ENCODE assay signal across 13 mouse cellular contexts in the genomic region with DNA sequence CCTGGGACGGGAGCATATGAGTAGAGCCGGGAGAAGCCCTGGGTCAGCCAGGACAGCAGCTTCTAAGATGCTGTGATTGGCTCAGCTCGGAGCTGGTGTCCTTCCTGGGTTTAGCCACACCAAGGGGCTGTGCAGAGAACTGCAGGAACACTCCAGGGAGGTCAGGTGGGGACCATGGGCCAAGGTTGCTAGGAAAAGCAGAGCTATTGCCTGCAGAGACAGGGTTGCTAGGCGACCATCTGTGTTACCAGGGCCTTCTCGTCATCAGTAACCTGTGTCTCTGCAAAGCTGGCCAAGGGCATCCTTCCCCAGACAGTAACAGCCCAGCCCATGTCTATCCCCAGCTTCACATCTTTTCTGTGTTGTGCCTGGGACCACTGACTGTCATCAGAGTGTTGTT. TPM values are rescaled to one million over a fixed set of nuclear protein-coding genes. Genes with fewer than 3 reads are reported as not detected.
DNase-seq lines count a peak whose midpoint lies in the region; ATAC-seq lines count a peak whose summit lies in the region.
"Had no signal": no experiment of that assay in that cellular context is flagged by ENCODE, and none has a peak within 500 bp of the region (broad histone marks: within the 10 kb centered on the region; RNA-seq: fewer than 3 reads in every experiment).

No protein-coding gene starts in this region.

- no peak overlapping the region for H3K4me2 ChIP-seq in forebrain, embryonic 12.5 days
- H3K4me2 ChIP-seq in forebrain, embryonic 11.5 days (ENCODE audit: low read depth, low read length, severe bottlenecking), result no peak overlapping the region
- no peak overlapping the region for H3K4me2 ChIP-seq in hindbrain, embryonic 14.5 days (replicated peaks)
- no peak overlapping the region for H3K4me2 ChIP-seq in neural tube, embryonic 15.5 days
- H3K4me2 ChIP-seq: limb, embryonic 15.5 days had no signal

- no peak overlapping the region for H3K9ac ChIP-seq in forebrain, embryonic 12.5 days
- no peak overlapping the region for H3K9ac ChIP-seq in forebrain, embryonic 11.5 days (ENCODE audit: low read length)
- H3K9ac ChIP-seq in hindbrain, embryonic 14.5 days, result no peak overlapping the region
- H3K9ac ChIP-seq in neural tube, embryonic 15.5 days (replicated peaks), result no peak overlapping the region; the same call in 1 of the 2 replicates
- H3K9ac ChIP-seq: limb, embryonic 15.5 days had no signal

- ATAC-seq in forebrain, embryonic 12.5 days (ENCODE audit: low FRiP score), result 0 out of 2 replicates have a peak, but pooled peaks have one; percentile 61
- ATAC-seq in forebrain, embryonic 11.5 days (replicated peaks; ENCODE audit: low FRiP score), result no peak
- ATAC-seq in hindbrain, embryonic 14.5 days (ENCODE audit: low FRiP score), result peak; percentile 68; the same call in 1 of the 2 replicates
- ATAC-seq in neural tube, embryonic 15.5 days (ENCODE audit: low FRiP score), result peak; percentile 68
- ATAC-seq: activated CD4-positive, CD25-positive, alpha-beta regulatory T cell, adult 4 months had no signal

- H3K4me1 ChIP-seq in forebrain, embryonic 12.5 days, result peaks cover 3% of the 10 kb centered on the region; the same call in 1 of the 2 replicates
- no peaks in the 10 kb centered on the region for H3K4me1 ChIP-seq in forebrain, embryonic 11.5 days (replicated peaks; ENCODE audit: control insufficient read depth, insufficient read depth, low read length)
- H3K4me1 ChIP-seq in hindbrain, embryonic 14.5 days (replicated peaks; ENCODE audit: control insufficient read depth, insufficient read depth, low read length), result peaks cover 7% of the 10 kb centered on the region; the same call in 1 of the 2 replicates
- H3K4me1 ChIP-seq in neural tube, embryonic 15.5 days, result peaks cover 8% of the 10 kb centered on the region
- H3K4me1 ChIP-seq: limb, embryonic 15.5 days had no signal

- H3K4me3 ChIP-seq in forebrain, embryonic 12.5 days (replicated peaks), result no peak overlapping the region
- no peak overlapping the region for H3K4me3 ChIP-seq in forebrain, embryonic 11.5 days (ENCODE audit: low read depth, low read length)
- no peak overlapping the region for H3K4me3 ChIP-seq in hindbrain, embryonic 14.5 days (replicated peaks; ENCODE audit: low read length)
- H3K4me3 ChIP-seq in neural tube, embryonic 15.5 days (replicated peaks), result no peak overlapping the region
- H3K4me3 ChIP-seq: limb, embryonic 15.5 days had no signal

- DNase-seq in forebrain, embryonic 11.5 days (ENCODE audit: low spot score), result no peak
- peak; percentile 34 for DNase-seq in layer of hippocampus, adult 9-11 months
- DNase-seq in layer of hippocampus, adult 9-10 months (ENCODE audit: low spot score), result no peak
- no peak for DNase-seq in hindbrain, embryonic 14.5 days (ENCODE audit: low spot score)
- no peak for DNase-seq in spleen, adult 18-20 months
- no peak for DNase-seq in thymus, postnatal 14 days
- DNase-seq: gastrocnemius, postnatal 36 days; kidney, adult 2 months had no signal

- H3K27me3 ChIP-seq in forebrain, embryonic 12.5 days, result no peaks in the 10 kb centered on the region
- H3K27me3 ChIP-seq in forebrain, embryonic 11.5 days (ENCODE audit: control insufficient read depth, insufficient read depth, low read length), result no peaks in the 10 kb centered on the region
- no peaks in the 10 kb centered on the region for H3K27me3 ChIP-seq in hindbrain, embryonic 14.5 days (ENCODE audit: control insufficient read depth, insufficient read depth, low read length)
- no peaks in the 10 kb centered on the region for H3K27me3 ChIP-seq in neural tube, embryonic 15.5 days (replicated peaks)
- H3K27me3 ChIP-seq: limb, embryonic 15.5 days had no signal

- 61% methylated on average over 5 of the region's 5 CpGs for WGBS in forebrain, embryonic 12.5 days
- WGBS in forebrain, embryonic 11.5 days, result 69% methylated on average over 5 of the region's 5 CpGs
- WGBS in hindbrain, embryonic 14.5 days, result 58% methylated on average over 5 of the region's 5 CpGs
- whole genome bisulfite sequencing in neural tube, embryonic 15.5 days, result 62% methylated on average over 5 of the region's 5 CpGs

- H3K27ac ChIP-seq in forebrain, embryonic 12.5 days, result no peak overlapping the region
- no peak overlapping the region for H3K27ac ChIP-seq in forebrain, embryonic 11.5 days (ENCODE audit: low read depth, low read length)
- no peak overlapping the region for H3K27ac ChIP-seq in hindbrain, embryonic 14.5 days
- no peak overlapping the region for H3K27ac ChIP-seq in neural tube, embryonic 15.5 days (replicated peaks)
- H3K27ac ChIP-seq: limb, embryonic 15.5 days had no signal

- no peaks in the 10 kb centered on the region for H3K9me3 ChIP-seq in forebrain, embryonic 12.5 days
- no peaks in the 10 kb centered on the region for H3K9me3 ChIP-seq in forebrain, embryonic 11.5 days (ENCODE audit: control insufficient read depth, low read length)
- no peaks in the 10 kb centered on the region for H3K9me3 ChIP-seq in hindbrain, embryonic 14.5 days (ENCODE audit: control insufficient read depth, low read length)
- H3K9me3 ChIP-seq in neural tube, embryonic 15.5 days (replicated peaks), result no peaks in the 10 kb centered on the region
- H3K9me3 ChIP-seq: G1E; limb, embryonic 15.5 days had no signal

- H3K36me3 ChIP-seq in forebrain, embryonic 12.5 days (replicated peaks), result no peaks in the 10 kb centered on the region
- H3K36me3 ChIP-seq in forebrain, embryonic 11.5 days (ENCODE audit: control insufficient read depth, insufficient read depth, low read length), result no peaks in the 10 kb centered on the region
- H3K36me3 ChIP-seq in hindbrain, embryonic 14.5 days (replicated peaks; ENCODE audit: control insufficient read depth, insufficient read depth), result no peaks in the 10 kb centered on the region
- no peaks in the 10 kb centered on the region for H3K36me3 ChIP-seq in neural tube, embryonic 15.5 days
- H3K36me3 ChIP-seq: G1E; limb, embryonic 15.5 days had no signal

RNA-seq across cellular contexts. Expression of a gene that starts 24.9 kb away (rescaled TPM):
- polyA plus RNA-seq in forebrain, embryonic 12.5 days (2016; fragmentation: Nextera tagmentation; extraction: Ambion mirVana), result 0.38 and 0.40 TPM in 2 replicates
- polyA plus RNA-seq in forebrain, embryonic 11.5 days (2014; fragmentation: Nextera tagmentation; extraction: Ambion mirVana), result 0.17 and 0.33 TPM in 2 replicates
- polyA plus RNA-seq in hindbrain, embryonic 14.5 days (2014; fragmentation: Nextera tagmentation; extraction: Ambion mirVana), result 0.18 and 0.44 TPM in 2 replicates
- polyA plus RNA-seq in neural tube, embryonic 15.5 days (2015; fragmentation: Nextera tagmentation; extraction: Ambion mirVana), result 0.26 and 0.86 TPM in 2 replicates
- polyA plus RNA-seq: G1E had no signal

RNA-seq across cellular contexts. Expression of a gene that starts 28.9 kb away (rescaled TPM):
- polyA plus RNA-seq in forebrain, embryonic 12.5 days (2016; fragmentation: Nextera tagmentation; extraction: Ambion mirVana), result not detected in 2 replicates
- polyA plus RNA-seq in forebrain, embryonic 11.5 days (2014; fragmentation: Nextera tagmentation; extraction: Ambion mirVana), result not detected in 2 replicates
- polyA plus RNA-seq in hindbrain, embryonic 14.5 days (2014; fragmentation: Nextera tagmentation; extraction: Ambion mirVana), result 2.2 and 2.9 TPM in 2 replicates
- polyA plus RNA-seq in neural tube, embryonic 15.5 days (2015; fragmentation: Nextera tagmentation; extraction: Ambion mirVana), result 1.7 and 2.5 TPM in 2 replicates
- polyA plus RNA-seq: activated CD4-positive, CD25-positive, alpha-beta regulatory T cell, adult 4 months; G1E had no signal

RNA-seq across cellular contexts. Expression of a gene that starts 50.3 kb away (rescaled TPM):
- polyA plus RNA-seq in forebrain, embryonic 12.5 days (2016; fragmentation: Nextera tagmentation; extraction: Ambion mirVana), result 18.1 and 20.1 TPM in 2 replicates
- 14.6 and 15.0 TPM in 2 replicates for polyA plus RNA-seq in forebrain, embryonic 11.5 days (2014; fragmentation: Nextera tagmentation; extraction: Ambion mirVana)
- 14.2 and 15.9 TPM in 2 replicates for polyA plus RNA-seq in hindbrain, embryonic 14.5 days (2014; fragmentation: Nextera tagmentation; extraction: Ambion mirVana)
- polyA plus RNA-seq in neural tube, embryonic 15.5 days (2015; fragmentation: Nextera tagmentation; extraction: Ambion mirVana), result 12.4 and 12.6 TPM in 2 replicates

RNA-seq across cellular contexts. Expression of a gene that starts 50.6 kb away (rescaled TPM):
- 41.7 and 42.5 TPM in 2 replicates for polyA plus RNA-seq in forebrain, embryonic 12.5 days (2016; fragmentation: Nextera tagmentation; extraction: Ambion mirVana)
- polyA plus RNA-seq in forebrain, embryonic 11.5 days (2014; fragmentation: Nextera tagmentation; extraction: Ambion mirVana), result 43.1 and 46.5 TPM in 2 replicates
- 31.0 and 32.3 TPM in 2 replicates for polyA plus RNA-seq in hindbrain, embryonic 14.5 days (2014; fragmentation: Nextera tagmentation; extraction: Ambion mirVana)
- polyA plus RNA-seq in neural tube, embryonic 15.5 days (2015; fragmentation: Nextera tagmentation; extraction: Ambion mirVana), result 30.1 and 33.0 TPM in 2 replicates
